Mouse (Mus musculus): ENCODE results near the gene Fbxo28.
A peak's percentile ranks its signal among the peaks of the same experiment; 100 is the strongest.

Fbxo28 gene

DNA sequence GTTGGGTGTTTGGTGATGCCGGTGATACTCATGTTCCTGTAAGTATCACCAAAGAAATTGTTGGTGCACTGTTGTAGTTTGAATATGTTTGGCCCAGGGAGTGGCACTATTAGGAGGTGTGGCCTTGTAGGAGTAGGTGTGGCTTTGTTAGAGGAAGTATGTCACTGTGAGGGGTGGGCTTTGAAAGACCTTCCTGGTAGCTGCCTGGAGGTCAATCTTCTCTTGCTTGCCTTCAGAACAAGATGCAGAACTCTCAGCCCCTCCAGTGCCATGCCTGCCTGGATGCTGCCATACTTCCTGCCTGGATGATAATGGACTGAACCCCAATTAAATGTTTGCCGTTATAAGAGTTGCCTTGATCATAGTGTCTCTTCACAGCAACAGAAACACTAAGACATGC lies 56.6 kb downstream of the Fbxo28 start:
- DNase-seq = no peak

DNA sequence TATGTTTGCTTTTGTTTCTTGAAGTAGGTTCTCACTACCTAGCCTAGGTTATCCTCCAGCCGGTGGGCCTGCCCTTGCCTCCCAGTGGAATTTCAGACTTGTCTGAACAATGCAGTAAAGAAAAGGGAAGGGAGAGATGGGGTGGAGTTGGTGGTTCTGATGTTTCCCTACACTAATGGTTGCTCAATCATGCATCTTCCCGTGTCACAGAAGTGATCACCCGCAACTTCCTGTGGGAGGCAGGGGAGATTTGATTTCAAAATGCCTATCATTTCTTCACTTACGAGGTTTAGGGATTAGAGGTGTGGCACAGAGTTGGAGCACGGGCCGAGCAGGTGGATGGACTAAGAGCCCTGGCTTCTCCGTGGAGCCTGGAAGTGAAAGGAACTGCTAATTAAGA lies 58.2 kb downstream of the Fbxo28 start:
- no peak for DNase-seq

DNA sequence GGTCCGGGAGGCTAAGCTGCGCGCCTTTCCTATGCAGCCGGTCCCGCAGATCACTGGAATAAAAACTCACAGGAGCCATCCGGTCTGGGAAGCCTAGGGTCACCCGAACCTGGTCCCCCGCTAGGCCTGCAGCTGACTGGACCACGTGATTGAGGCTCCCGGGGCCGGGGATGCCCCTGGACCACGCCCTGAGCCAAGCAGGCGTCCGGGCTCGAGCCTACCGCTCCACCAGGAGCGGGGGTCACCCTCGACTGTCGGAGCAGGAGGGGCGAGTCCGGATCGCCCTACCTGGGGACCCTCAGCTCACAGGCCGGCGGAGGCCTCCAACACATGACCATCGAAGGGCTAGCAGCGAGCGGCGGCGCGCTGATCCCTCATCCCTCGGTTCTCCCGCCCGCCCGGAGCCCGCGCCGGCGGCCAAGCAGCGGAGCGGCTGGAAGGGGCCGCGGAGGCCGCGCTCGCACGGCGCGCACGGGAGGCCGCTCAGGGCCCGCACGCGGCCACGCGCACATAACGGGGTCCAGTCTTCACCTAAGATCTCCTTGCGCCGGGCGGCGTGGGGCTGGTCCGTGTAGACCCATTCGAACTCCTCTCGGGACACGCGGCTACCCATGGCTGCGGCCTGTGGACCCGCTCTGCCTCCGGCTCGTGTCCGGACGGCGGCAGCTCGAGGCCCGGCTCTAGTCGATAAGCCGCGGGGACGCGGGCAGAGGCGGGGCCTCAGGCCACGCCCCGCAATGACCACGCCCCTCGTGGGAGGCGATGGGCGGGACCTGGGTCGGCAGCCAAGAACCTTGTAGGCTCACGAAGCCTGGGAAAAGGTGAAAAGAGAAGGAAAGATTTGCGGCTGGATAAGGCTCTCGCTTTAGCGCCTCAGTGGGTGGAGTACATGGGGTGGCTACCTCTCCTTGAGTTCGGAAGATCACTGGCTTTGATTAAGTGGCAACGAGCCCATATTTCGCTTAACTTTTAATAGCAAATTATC lies 59.0 kb downstream of the Fbxo28 start, which contains the start of gene Degs1:
Gene Degs1, minus strand, starts transcription at position 714 of the 985 bp plus-strand sequence.
- peak; percentile 97 for DNase-seq

DNA sequence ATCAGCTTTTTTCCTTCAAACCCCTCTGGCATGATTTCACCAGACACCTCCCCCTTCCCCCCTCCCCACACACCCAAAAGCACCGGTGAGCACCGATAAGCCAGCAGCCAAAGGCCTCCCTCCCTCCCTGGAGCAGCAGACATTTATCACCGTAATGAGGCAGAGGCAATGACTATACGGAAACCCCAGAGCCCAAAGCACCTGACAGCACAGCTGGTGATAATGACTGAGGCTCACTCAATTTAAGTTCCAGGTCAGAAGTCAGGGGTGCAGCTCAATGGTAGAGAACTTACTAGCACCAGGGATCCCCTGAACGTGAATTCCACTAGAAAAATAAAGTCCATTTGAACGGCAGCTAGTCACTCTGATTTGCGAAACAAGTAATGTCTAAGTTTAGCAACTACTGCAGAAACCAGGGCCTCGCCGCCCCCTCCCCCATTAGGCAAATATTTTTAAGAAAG lies 60.1 kb downstream of the Fbxo28 start:
- DNase-seq = no peak

DNA sequence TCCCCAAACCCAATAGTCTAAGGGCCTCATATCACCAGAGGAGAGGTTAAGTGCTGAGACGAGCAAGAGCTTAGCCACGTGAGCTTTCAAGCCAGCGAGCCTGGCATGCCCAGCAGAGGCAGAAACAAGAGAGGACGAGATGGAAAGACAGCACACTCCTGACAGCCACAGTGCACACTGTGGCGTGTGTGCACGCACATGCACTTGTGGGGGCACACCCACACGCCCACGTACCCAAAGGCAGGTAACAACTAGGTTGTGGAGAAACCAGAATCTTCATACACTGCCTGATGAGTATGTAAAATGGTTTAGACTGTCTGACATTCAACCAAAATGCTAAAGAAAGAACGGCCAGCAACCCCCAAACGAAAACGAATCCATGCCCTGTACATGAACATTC lies 60.9 kb downstream of the Fbxo28 start:
- no peak for DNase-seq

DNA sequence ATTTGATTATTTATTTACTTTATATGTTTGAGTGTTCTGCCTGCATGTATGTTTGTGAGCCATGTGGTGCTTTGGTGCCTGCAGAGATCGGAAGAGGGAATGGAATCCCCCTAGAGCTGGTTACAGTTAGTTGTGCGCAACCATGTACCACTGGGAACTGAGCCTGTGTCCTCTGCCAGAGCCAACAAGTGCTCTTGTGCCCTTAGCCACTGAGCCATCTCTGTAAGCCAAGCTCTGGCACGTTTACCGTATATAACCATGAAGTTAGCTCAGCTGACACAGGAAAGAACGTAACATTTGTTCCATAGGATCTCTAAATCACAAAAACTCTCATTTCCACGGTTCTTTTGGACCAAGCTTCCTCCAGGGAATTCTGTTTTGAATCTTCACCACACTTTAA lies 61.4 kb downstream of the Fbxo28 start:
- DNase-seq = no peak

DNA sequence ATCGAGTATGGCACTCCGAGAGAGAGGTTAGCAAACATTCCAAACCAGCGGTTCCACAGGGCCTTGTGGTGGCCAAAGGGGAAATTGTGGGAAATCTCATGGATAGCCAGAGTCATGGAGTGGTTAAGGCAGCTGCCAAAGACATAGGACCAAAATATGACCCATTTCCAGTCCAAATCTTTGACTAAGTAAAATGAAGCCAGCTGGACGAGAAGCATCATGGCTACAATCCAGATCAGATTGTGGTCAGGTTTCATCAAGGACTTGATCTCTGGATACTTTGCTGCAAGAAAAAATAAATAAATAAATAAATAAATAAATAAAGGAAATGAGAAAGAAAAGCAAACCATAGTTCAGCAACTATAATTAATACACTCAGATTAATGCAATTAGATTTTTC lies 62.0 kb downstream of the Fbxo28 start:
- no peak for DNase-seq

DNA sequence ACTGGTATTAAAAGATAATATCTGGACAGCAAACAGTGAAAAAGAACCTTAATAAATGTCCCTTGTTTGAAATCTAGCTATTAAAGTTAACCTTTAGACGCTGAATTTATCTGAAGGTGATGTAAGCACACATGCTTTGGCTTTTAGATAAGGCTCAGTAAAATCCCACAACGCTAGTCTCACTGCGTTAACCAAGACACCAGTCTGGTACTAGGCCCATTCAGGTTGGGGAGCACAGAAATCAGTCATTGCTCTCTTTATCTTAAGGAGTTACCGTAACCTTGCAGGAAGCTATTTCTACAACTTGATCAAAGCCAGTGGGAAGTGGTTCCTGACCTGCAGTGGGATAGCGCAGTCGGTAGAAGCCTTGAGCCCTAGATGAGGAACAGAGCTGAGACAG lies 66.3 kb downstream of the Fbxo28 start:
- DNase-seq = no peak

DNA sequence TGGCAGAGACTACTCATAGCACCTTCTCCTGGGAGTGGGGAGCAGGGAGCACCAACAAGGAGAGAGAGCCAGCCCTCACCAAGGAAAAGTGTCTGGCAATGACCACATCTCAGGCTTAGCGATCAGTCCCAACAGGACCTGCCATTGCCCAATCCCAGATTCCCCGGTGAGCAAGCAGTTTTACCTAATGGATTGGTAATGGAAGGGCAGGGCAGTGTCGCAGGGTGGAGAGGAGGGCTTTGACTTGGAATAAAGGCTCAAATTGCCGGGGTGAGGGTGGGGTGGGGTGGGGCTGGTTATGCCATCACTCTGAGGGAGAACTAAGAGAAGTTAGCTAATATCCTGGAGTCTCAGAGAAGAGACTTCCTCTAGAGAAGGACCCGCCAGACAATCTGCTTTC lies 69.8 kb downstream of the Fbxo28 start:
- DNase-seq = no peak

DNA sequence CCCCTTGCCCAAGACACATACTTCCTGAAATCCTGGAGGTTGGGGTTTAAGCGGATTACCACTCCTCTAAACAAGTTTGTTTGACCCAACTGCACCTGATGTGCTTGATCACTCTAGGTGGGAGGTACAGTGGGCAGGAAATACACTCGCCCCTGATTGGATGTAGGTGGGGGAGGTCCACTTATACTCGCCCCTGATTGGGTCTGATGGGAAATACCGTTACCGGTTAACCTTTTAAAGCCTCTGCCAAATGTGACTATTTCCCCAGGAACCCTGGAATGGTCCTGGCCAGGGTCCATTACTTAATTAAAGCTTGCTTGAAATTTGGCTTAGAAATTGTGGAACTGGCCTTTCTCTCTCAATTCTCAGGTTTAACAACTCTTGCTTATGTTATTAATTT lies 70.3 kb downstream of the Fbxo28 start:
- DNase-seq = no peak

DNA sequence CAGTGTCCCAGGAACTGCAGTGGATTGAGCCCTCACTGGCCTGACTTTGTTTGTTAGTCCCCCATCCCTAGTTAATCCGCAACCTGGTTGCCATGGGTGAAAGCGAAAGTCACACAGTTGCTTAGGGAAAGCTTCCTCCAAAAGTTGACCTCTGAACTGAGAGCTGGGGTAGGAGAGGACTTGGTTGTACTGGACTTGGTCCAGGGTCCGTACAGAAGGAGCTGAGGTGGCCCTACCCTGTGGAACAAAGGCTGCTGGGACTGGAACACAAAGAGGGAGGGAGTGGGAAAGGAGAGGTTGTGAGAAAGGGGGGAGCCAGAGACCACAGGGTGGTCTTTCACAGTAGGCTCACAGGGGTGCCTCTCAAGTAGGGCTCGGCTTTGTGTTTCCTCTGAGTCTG lies 73.1 kb downstream of the Fbxo28 start:
- no peak for DNase-seq

DNA sequence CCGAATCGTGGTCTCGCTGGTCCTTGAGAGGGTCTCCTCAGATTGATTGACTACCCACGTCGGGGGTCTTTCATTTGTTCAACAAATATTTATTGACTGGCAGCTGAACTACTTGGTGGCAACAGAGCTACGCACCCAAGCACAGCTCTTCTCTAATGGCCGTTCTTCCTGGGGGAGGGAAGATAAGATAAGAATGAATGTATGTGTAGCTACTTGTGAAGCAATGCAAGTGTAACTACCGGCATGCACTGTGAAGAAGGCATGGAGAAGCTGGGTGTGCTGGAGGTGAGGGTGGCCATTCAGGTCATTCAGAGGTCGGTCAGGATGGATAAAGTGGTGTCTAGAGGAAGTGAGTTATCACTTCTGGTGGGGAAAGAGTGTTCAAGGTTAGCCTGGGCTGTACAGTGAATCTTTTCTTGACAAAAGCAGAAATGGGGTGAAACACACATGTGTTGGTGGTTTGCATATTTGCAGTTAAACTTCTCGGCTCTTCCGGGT lies 75.4 kb downstream of the Fbxo28 start:
- no peak for DNase-seq
